Mouse (Mus musculus): ENCODE measurements at regions not wholly inside any gene's neighbourhood (a gene's known extent, or its start where the extent isn't known, plus 50 kb on each side); places are given as distances from the start of the nearest gene placed in this dataset.

DNA sequence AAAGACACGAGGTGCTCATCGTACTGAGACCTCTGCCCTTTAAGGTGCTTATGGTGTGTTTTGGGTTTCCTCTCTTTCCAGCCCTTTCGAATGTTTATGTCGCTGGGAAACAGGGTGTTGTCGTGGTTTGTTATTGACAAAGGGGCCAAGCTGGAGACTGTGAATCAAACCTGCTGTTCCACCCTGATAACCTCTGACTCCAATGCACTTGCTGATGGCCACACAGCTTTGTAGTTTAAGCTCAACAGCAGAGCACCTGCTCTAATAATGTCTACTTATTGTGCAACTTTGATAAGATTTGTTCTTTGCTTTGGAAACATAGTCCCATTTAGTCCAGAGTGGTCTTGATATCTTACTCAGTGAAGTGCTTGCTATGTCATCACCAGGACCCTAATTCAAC lies 65.5 kb upstream of the Arid1b start:
- no peaks in the 10 kb centered on the region for H3K4me1 ChIP-seq (ENCODE audit: control insufficient read depth, insufficient read depth, low read length)

DNA sequence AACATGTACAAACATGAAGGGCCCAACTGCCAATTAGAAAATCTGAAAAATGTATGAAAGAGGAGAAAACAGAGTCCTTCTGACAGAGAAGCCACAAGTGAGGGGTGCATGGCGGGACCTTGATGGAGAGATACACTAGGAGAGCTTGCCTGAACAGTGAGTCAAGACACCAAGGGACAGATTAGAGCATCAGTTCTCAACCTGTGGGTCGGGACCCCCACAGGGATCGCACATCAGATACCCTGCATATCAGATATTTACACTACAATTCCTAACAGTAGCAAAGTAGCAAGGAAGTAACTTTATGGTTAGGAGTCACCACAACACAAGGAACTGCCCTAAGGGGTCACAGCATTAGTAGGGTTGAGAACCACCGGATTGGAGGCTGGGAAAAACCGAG lies 58.9 kb upstream of the Arid1b start:
- Histone ChIP-seq H3K36me3 (ENCODE audit: control insufficient read depth, insufficient read depth, low read length) (no peaks in the 10 kb centered on the region), H3K4me1 (ENCODE audit: control insufficient read depth, insufficient read depth, low read length) (peaks cover under 1% of the 10 kb centered on the region; the same call in 1 of the 2 replicates), H3K4me2 (replicated peaks; ENCODE audit: low read depth, low read length) (no peak overlapping the region), H3K9ac (ENCODE audit: low read depth, low read length) (no peak overlapping the region), H3K4me3 (ENCODE audit: low read length) (no peak overlapping the region), H3K27ac (ENCODE audit: low read depth, low read length) (no peak overlapping the region), H3K27me3 (ENCODE audit: control insufficient read depth, insufficient read depth, low read length) (no peaks in the 10 kb centered on the region), H3K9me3 (ENCODE audit: control insufficient read depth, low read length) (no peaks in the 10 kb centered on the region)
- WGBS, result 86% methylated on average over 5 of the region's 5 CpGs
- no peak for ATAC-seq (ENCODE audit: low FRiP score, low TSS enrichment)

More for the DNA sequence above, 65.5 kb upstream of the Arid1b start:
- H3K9ac ChIP-seq (ENCODE audit: low read depth, low read length), result no peak overlapping the region
- ATAC-seq (ENCODE audit: low FRiP score, low TSS enrichment), result no peak
- no peaks in the 10 kb centered on the region for H3K9me3 ChIP-seq (ENCODE audit: control insufficient read depth, low read length)
- H3K36me3 ChIP-seq (ENCODE audit: control insufficient read depth, insufficient read depth, low read length), result no peaks in the 10 kb centered on the region
- 73% methylated on average over 5 of the region's 5 CpGs for WGBS
- no peak overlapping the region for H3K4me3 ChIP-seq (ENCODE audit: low read length)
- H3K27me3 ChIP-seq (ENCODE audit: control insufficient read depth, insufficient read depth, low read length), result no peaks in the 10 kb centered on the region
- H3K4me2 ChIP-seq (replicated peaks; ENCODE audit: low read depth, low read length), result no peak overlapping the region
- no peak overlapping the region for H3K27ac ChIP-seq (ENCODE audit: low read depth, low read length)

DNA sequence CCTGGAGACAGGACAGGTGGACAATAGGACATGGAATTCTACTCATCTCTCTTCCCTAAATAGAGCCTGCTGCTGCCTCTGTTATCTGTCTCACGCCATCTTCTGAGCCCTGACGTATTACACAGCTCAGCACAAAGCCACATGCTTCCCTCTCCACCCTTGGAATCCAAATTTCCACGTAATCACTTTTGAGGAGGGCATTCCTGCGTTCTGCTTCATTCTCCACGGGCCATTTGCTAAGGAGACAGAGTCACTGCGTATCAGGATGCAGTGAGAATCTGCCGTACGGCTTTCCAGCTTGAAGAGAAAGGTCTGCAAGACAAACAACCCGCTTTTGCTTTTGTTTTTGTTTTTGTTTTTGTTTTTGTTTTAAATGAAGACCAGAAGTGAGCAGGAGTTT lies 53.5 kb upstream of the Arid1b start:
- Histone ChIP-seq H3K4me2 (replicated peaks; ENCODE audit: low read depth, low read length) (0 out of 2 replicates have a peak overlapping the region, but pooled peaks have one; percentile 0), H3K27me3 (ENCODE audit: control insufficient read depth, insufficient read depth, low read length) (no peaks in the 10 kb centered on the region), H3K9ac (ENCODE audit: low read depth, low read length) (no peak overlapping the region), H3K4me3 (ENCODE audit: low read length) (no peak overlapping the region), H3K4me1 (ENCODE audit: control insufficient read depth, insufficient read depth, low read length) (peaks cover 10% of the 10 kb centered on the region; the same call in 1 of the 2 replicates), H3K36me3 (ENCODE audit: control insufficient read depth, insufficient read depth, low read length) (no peaks in the 10 kb centered on the region), H3K27ac (ENCODE audit: low read depth, low read length) (no peak overlapping the region), H3K9me3 (ENCODE audit: control insufficient read depth, low read length) (no peaks in the 10 kb centered on the region)
- ATAC-seq (ENCODE audit: low FRiP score, low TSS enrichment), result no peak
- WGBS, result 40% methylated on average over 9 of the region's 9 CpGs

GRCm38 (mm10) chr17:4941286-4941800 lies 52.8 kb upstream of the Arid1b start:
- H3K9me3 ChIP-seq (ENCODE audit: control insufficient read depth, low read length), result no peaks in the 10 kb centered on the region
- H3K9ac ChIP-seq (ENCODE audit: low read depth, low read length), result no peak overlapping the region
- no peak overlapping the region for H3K4me2 ChIP-seq (replicated peaks; ENCODE audit: low read depth, low read length)
- no peak overlapping the region for H3K4me3 ChIP-seq (ENCODE audit: low read length)
- ATAC-seq (ENCODE audit: low FRiP score, low TSS enrichment), result no peak
- H3K27me3 ChIP-seq (ENCODE audit: control insufficient read depth, insufficient read depth, low read length), result no peaks in the 10 kb centered on the region
- no peak overlapping the region for H3K27ac ChIP-seq (ENCODE audit: low read depth, low read length)
- H3K36me3 ChIP-seq (ENCODE audit: control insufficient read depth, insufficient read depth, low read length), result no peaks in the 10 kb centered on the region
- WGBS, result 67% methylated on average over 4 of the region's 4 CpGs
- H3K4me1 ChIP-seq (ENCODE audit: control insufficient read depth, insufficient read depth, low read length), result peaks cover 15% of the 10 kb centered on the region; the same call in 1 of the 2 replicates

DNA sequence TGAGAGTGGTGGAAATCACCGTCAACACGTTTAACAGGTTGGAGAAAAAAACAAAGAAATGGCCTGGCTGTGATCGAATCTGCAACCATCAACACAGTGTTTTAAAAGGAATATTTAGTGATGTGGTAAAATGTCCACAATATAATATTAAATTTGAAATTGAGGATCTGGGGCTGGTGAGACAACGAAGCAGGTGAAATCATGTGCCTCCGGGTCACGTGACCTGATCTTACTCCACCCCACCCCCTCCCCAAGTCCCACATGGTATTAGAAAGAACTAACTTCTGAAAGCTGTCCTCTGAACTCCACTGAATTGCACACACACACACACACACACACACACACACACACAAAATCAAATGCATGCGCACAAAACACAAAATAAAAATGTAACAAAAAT lies 51.3 kb upstream of the Arid1b start:
- Histone ChIP-seq H3K4me1 (ENCODE audit: control insufficient read depth, insufficient read depth, low read length) (peaks cover 25% of the 10 kb centered on the region; the same call in 1 of the 2 replicates), H3K9ac (ENCODE audit: low read depth, low read length) (no peak overlapping the region), H3K9me3 (ENCODE audit: control insufficient read depth, low read length) (no peaks in the 10 kb centered on the region), H3K4me3 (ENCODE audit: low read length) (no peak overlapping the region), H3K27ac (ENCODE audit: low read depth, low read length) (no peak overlapping the region), H3K36me3 (ENCODE audit: control insufficient read depth, insufficient read depth, low read length) (no peaks in the 10 kb centered on the region), H3K27me3 (ENCODE audit: control insufficient read depth, insufficient read depth, low read length) (no peaks in the 10 kb centered on the region), H3K4me2 (replicated peaks; ENCODE audit: low read depth, low read length) (no peak overlapping the region)
- WGBS, result 92% methylated on average over 7 of the region's 7 CpGs
- no peak for ATAC-seq (ENCODE audit: low FRiP score, low TSS enrichment)
